Mouse (Mus musculus) skeletal muscle tissue, adult 2 months (tissue): ENCODE data around the gene Synj2.

Source experiments
- DNase-seq: peaks from one replicate; pipeline ENCODE4 v3.0.0-alpha.2; 2012; ENCODE audit warnings: low read depth, low spot score

Synj2 gene

DNA sequence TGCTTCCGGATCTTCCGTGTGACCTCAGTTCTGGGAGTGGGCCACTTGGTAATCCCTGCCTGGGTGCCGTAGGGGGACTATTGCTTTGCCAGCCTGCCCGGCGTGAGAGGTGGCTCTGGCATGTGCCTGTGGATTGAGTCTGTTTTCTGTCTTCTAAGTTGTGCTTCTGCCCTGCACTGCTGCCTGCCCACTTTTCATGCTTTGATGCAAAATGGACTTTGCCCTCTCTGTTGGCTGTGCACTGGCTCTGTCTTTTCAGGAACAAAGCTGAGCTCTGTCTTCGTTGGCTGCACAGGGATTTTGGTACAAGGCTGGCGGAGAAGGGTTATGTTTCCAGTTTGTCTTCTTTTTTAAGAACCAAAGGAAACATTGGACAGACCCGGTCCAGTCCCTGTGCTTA is 95.4 kb downstream of the Synj2 start:
- DNase-seq = no peak

DNA sequence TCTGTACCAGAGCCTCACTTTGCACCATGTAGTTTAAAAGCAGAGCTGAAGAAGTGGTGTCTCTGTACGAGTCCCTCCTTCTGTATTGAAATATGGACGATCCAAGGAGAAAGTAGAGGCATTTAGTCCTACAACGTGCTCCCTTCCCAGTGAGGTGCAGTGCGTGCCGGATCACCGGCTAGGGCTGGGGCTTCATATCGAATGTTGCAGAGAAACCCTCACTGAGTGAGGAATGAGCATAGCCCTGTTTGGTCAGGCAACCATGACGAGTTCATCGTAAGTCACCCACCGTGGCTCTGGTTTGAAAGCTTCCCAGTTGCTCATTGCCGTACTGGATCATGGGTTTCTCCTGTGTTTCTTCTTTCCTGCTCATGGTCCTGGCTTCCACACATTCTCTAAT is 95.8 kb downstream of the Synj2 start:
- no peak for DNase-seq

DNA sequence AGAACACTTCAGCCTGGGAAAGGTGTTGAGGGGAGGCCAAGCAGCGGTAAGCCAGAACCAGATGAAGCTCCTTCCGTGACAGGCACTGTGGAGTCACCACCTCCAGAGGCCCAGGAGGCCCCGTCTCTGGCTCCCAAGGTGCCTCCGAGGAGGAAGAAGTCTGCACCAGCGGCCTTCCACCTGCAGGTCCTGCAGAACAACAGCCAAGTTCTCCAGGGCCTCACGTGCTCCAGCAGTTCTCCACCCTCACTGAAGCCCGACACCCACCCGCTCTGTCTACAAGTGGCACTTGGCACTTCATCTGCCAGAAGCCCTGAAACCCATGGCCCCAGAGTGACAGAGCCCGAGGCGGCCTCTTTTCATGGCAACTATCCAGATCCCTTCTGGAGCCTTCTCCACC is 96.4 kb downstream of the Synj2 start:
- no peak for DNase-seq

DNA sequence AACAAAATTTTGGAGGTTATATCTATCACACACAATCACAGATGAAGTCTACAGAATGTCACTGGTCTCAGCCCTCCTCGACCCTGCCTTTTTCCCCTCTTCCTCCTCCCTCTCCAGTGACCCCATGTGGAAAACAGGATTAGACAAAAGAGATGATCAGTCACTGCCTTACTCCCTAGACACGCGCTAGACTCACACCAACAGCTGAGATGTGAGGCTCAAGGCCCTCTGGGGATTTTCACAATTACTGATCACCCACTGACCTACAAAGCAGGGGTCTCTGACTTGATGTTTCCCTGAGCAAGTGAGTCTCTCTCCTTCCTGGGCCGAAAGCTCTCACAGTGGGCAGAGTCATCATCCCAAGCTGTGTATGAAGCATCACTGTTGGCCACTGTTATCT is 111.7 kb downstream of the Synj2 start:
- no peak for DNase-seq

DNA sequence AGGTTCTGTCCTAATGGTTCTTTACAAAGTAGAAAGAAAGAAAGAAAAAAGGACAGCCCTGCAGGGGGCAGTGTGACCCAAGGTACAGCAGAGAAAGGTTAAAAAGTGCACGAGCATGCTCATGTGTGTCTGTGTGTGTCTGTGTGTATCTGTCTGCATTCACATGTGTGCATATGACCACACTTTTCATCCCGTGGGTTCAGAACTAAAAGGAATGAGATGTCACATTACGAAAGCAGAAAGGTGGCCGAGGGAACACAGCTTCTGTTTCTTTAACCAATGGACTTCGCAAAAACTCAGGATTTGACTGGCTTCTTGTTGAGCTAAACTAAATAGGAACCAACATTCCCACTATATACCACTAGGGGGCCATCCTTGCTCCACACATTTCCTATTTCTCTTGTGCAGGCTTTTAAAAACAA is 113.9 kb downstream of the Synj2 start:
- DNase-seq = no peak

DNA sequence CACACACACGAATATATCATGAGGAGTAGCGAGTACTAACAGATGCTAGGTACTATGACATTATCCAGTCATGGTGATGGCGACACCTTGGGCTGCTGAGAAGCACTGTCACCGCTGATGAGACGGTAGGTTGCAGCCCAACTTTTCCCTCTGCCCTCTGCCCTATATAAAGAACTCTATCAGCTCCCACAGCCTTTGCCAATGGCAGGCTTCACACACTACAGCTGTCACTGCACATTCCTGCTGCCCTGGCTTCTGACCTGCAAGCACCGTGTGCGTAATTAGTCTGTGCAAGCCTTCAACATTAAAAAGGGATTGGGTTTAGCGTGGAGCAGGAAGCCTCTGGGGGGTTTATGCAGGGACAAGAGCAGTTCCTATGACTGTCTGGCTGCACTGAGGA is 121.7 kb downstream of the Synj2 start:
- DNase-seq = peak; percentile 74

DNA sequence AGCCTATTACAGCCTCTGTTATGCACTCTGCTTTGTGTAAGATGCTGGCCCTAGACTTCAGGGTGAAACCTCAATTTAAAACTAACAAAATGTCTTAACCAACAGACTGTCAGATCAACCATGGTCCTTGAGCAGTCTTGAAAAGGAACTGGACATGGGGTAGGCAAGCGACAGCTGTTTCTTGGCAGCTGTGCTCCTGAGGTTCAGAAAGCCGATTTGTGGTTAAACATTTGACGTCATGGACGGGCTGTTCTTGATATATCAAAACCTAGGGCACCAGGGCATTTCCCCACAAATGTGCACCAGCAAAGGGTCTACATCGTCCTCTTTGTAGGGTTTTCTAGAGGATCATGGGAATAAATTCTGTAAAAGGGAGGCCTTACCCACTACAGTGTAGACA is 122.5 kb downstream of the Synj2 start:
- DNase-seq = no peak

DNA sequence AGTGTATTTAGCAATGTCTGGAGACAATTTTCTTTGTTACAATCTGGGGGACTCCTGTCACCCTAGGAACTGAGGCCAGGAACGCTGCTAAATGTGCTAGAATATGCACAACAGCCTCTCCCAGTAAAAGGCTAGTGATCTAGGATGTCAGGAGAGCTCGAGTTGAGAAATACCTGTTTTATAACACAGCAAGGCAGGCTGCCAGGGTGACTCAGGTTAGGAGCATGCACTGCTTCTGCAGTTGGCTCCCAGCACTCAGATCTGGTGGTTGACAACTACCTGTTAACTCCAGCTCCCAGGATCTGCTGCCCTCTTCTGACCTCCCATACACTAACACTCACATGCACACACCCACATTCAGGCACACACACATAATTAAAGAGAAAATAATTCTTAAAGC is 124.9 kb downstream of the Synj2 start:
- DNase-seq = peak; percentile 22

DNA sequence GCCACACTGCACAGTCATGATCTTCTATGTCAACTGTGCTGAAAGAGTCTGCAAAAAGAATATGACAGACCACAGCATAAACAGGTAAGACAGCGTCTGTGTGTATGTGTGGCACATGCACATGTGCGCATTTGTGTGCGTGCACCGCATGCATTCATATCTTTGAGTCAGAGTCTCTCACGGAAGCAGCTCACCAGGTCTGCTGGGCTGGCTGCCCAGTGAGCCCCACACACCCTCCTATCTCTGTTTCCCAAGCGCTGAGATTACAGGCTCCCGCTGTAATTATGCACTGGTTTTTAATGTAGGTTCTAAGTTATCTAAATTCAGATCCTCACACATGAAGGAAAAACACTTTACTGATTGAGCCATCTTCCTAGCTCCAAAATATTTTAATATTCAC is 126.5 kb downstream of the Synj2 start:
- no peak for DNase-seq

DNA sequence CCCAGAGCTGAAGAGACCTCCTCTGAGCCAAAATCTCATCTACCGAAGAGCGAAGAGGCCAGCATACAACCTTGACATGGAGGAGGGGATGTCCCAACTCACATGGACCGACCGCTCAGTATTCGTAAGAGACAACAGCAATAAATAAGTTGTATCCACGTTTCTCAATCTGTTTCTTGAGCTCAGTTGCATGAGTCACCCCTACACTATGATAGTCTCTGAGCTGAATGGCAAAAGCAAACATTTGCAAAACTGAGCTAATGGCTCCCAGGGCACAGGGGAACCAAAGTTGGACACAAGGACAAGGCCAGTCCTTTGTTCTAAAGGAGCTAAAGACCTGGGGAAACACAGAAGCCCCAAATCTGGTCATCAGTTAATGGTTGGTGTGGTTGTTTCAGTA is 128.8 kb downstream of the Synj2 start:
- DNase-seq = no peak

DNA sequence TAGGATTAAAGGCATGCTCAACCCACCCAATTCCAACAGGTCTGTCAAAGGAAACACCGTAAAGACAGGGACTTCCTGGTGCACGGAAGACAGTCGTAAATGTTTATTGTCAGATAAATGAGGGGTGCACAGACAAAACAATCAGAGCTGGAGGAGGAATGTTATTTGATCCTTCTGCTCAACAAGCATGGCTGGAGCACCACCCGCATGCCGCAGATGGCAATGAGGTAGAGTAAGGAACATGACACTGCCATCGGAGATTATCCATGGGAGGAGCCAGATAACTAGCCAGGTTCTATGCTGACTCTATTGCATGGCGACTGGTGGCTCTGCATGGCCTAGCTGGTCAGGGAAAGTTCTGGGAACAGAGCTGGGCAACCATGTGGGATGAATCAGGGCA is 132.3 kb downstream of the Synj2 start:
- DNase-seq = no peak

DNA sequence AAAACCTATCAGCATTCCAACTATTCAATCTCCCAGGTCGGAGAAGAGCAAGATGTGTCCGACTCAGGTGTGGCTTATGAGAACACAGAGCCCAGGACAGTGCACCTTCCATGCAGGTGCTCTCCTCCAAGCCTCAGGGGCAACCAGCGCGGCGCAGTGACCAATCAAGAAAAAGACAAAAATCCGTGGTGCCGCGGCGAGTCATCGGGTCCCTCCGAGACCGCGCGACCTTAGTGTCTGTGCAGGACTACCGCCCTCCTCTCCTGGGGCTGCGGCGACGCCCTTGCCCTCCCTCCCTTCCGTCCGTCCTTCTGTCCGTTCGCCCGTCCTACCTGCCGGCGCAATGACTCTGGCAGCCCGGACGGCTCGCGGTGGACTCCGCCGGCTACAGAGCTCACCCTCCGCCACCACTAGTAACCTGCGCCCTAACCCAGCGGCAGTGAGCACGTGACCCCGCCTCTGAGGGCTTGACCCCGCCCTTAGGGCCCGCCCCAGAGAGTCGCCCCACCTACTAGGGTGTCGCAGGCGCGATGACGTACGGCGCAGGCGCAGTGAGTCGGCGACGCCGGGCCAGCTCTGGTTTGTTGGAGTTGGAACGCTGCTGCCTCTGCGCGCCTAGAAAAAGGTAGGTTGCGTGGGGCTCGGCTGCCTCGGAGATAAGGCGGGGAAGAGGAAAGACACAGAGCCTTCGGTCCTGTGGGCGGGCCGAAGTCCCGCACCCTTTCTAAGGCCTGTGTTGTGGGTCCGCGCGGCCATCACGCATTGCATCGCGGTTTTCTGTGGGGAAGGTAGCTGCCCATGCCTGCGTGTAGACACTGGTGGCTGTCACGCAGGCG is 138.4 kb downstream of the Synj2 start, which contains the start of the genes Serac1 and Gtf2h5:
Gene Serac1 (minus strand): TSS at position 455 of the 836 bp plus-strand sequence.
Gene Gtf2h5 (plus strand): TSS at position 500 of the 836 bp plus-strand sequence.
- peak; percentile 96 for DNase-seq

DNA sequence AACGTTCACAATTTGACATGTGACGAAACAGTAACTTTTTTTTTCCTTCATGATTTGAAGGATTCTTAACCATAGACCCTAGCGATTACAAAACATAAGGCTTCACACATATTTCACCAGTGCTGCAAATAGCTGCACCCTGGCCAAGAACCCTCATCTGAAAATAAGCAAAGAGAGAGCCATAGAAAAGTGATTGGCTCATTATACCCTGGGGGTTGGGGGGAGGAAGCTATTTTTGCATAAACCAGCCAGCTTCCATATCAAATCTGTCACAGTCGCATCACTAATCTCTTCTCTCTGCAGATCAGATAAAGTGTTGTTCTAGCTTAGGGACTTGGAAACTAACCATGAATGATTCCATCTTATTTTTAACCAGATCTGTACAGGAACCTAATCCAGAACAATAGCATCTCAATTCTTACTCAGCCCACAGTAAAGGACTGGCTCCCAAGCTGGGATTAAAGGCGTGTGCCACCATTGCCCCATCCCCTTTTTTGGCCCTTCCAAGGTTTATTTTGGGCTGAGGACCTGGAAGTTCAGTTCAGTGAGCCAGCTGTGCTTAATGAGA is 142.3 kb downstream of the Synj2 start:
- DNase-seq = no peak

DNA sequence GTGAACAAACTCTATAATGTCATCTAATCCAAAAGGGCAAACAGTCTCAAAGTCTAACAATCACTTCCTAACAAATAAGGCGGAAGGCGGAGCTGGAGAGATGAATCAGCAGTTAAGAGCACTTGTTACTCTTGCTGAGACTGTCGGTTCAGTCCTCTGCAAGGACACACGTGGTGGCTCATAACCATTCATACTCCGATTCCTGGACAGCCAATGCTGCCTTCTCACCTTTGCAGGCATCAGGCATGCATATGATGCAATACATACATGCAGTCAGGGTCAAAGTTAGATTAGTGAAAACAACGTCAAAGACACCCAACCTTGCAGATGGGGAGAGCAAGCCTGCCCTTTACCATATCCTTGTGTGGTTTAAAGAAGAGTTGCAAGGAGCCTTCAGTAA is 150.5 kb downstream of the Synj2 start:
- no peak for DNase-seq
